Mouse (Mus musculus) MEL (cell line): Measurements from ENCODE around the gene Ubr7.

Experiments used
- CTCF ChIP-seq, 3 experiments: IDR thresholded peaks in 2 of 3; conservative IDR thresholded peaks in 1 of 3; 2 replicates each; pipeline ENCODE4 v1.5.1; 2011 to 2012; ENCODE audit warnings: low read length in 3 of 3, low read depth in 2 of 3, mild to moderate bottlenecking in 2 of 3, improper control_type of control experiment in 1 of 3, inconsistent platforms in 1 of 3, mixed read lengths in 1 of 3, moderate library complexity in 1 of 3; ENCODE audit not compliant: control insufficient read depth in 1 of 3, insufficient read depth in 1 of 3, poor library complexity in 1 of 3, severe bottlenecking in 1 of 3
- GABPA ChIP-seq: IDR thresholded peaks from 2 replicates; pipeline ENCODE4 v1.6.1; 2012; ENCODE audit warnings: low read depth, mild to moderate bottlenecking, inconsistent platforms, low read length, improper control_type of control experiment, moderate library complexity
- GATA1 ChIP-seq: IDR thresholded peaks from 2 replicates; pipeline ENCODE4 v1.6.1; 2011; ENCODE audit warnings: low read depth, low read length, improper control_type of control experiment
- HCFC1 ChIP-seq: IDR thresholded peaks from 2 replicates; pipeline ENCODE4 v1.6.1; 2012; ENCODE audit warnings: low read depth, mild to moderate bottlenecking, inconsistent platforms, low read length, improper control_type of control experiment, moderate library complexity
- MAFK ChIP-seq: IDR thresholded peaks from 2 replicates; pipeline ENCODE4 v1.6.1; 2011; ENCODE audit warnings: low read depth, mild to moderate bottlenecking, low read length, improper control_type of control experiment, borderline replicate concordance
- MYC ChIP-seq: IDR thresholded peaks from 2 replicates; pipeline ENCODE4 v1.6.1; 2011; ENCODE audit warnings: low read depth, mild to moderate bottlenecking, low read length, improper control_type of control experiment, moderate library complexity
- SMC3 ChIP-seq: IDR thresholded peaks from 2 replicates; pipeline ENCODE4 v1.6.1; 2011; ENCODE audit warnings: low read depth, low read length, improper control_type of control experiment
- TAL1 ChIP-seq: IDR thresholded peaks from 2 replicates; pipeline ENCODE4 v1.6.1; 2012; ENCODE audit warnings: mild to moderate bottlenecking, inconsistent platforms, low read length, moderate library complexity, mixed read lengths
- TCF12 ChIP-seq: IDR thresholded peaks from 2 replicates; pipeline ENCODE4 v1.6.1; 2014; ENCODE audit warnings: low read depth, mild to moderate bottlenecking, inconsistent platforms, low read length, improper control_type of control experiment, moderate library complexity

DNA sequence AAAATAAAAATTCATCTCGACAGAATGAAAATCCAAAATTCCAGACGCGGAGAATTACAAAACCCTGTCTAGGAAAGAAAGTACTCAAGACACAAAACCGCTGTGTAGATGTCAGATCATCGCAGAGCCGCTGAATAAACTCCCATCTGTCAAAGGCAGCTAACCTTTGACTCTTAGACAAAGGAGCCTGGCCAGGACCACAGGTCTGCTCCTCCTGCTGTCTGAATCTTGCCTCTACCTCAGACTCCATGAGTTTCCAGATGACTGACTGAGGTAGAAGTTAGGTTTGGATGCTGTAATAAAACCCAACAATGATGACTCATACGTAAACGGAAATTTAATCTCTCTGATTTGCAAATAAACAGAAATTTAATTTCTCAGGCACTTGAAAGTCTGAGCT lies 34.8 kb upstream of the Ubr7 start:
- no peak for TF ChIP-seq CTCF (IDR thresholded peaks at IDR 0.05 in 2 of 3, conservative IDR thresholded peaks at IDR 0.05 in 1 of 3; ENCODE audit: control insufficient read depth in 1 of 3, insufficient read depth in 1 of 3, low read depth in 2 of 3, low read length in 3 of 3, poor library complexity in 1 of 3, severe bottlenecking in 1 of 3)
- TF ChIP-seq MYC = no peak
- TF ChIP-seq MAFK = no peak
- no peak for TF ChIP-seq HCFC1
- TF ChIP-seq SMC3 = no peak
- no peak for TF ChIP-seq GABPA
- TF ChIP-seq TAL1 = no peak
- TF ChIP-seq GATA1 = no peak
- no peak for TF ChIP-seq TCF12
